Mouse (Mus musculus) embryonic fibroblast, embryonic 13.5 days (primary cell): ENCODE results near the gene Gm13287. TPM values are rescaled to one million over a fixed set of nuclear protein-coding genes. Genes with fewer than 3 reads are reported as not detected.
"Not testable (repeated sequence)": the region's sequence is repeated elsewhere in the genome, so short reads cannot be mapped to it uniquely, and the experiment has no call there.

Source experiments
- H3K27ac ChIP-seq: 2 replicates; pipeline ENCODE4 v1.5.1; 2012; ENCODE audit warnings: low read length, control low read depth, inconsistent platforms; ENCODE audit not compliant: insufficient read depth
- H3K4me1 ChIP-seq: 2 replicates; pipeline ENCODE4 v1.6.1; 2011; ENCODE audit warnings: low read length; ENCODE audit not compliant: control insufficient read depth, insufficient read depth
- H3K4me3 ChIP-seq: 2 replicates; pipeline ENCODE4 v1.5.1; 2011; ENCODE audit warnings: mild to moderate bottlenecking, control low read depth, low read length; ENCODE audit not compliant: insufficient read depth
- CTCF ChIP-seq: IDR thresholded peaks from 2 replicates; pipeline ENCODE4 v1.5.1; 2011; ENCODE audit warnings: mild to moderate bottlenecking, control low read depth, low read length, moderate library complexity, borderline replicate concordance; ENCODE audit not compliant: insufficient read depth
- POLR2A ChIP-seq: IDR thresholded peaks from 2 replicates; pipeline ENCODE4 v1.6.1; 2011; ENCODE audit warnings: low read depth, mild to moderate bottlenecking, control low read depth, low read length, moderate library complexity
- polyA plus RNA-seq: library from polyadenylated mRNA; stranded (reverse); fragments of >200 nt; gene quantifications from 2 replicates; pipeline ENCODE4 v1.2.4, GENCODE M21; 2011; ENCODE audit warnings: low read depth; ENCODE audit not compliant: missing spikeins, insufficient read length

Gm13287 gene
- polyA plus RNA-seq, 1 experiment: 1.1 TPM

DNA sequence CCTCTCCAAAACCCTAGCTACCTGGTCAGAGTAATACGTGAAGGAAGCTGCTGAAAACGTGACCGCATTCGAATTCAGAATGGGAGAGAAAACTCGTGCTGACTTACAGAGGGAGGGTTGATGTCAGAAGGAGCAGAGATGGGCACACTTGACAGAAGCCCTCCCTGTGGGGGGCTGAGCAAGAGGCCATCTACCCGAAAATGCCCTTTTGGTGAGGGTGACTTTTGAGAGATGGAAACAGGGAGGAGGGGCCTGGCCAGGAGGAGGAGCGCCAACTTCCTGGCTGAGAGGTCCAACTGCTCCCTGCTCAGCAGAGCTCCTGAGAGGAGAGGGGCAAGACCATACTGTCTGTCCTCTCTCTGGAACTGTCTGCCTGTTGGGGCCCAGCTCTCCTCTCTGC, 21.2 kb upstream of the Gm13287 start, which contains the start of gene Ifnz:
Gene Ifnz (plus strand): TSS at position 301 of the 400 bp plus-strand sequence.
- not testable (repeated sequence) for H3K4me1 ChIP-seq
- Histone ChIP-seq H3K27ac (peak within 1 kb of the TSS; percentile 92), H3K4me3 (peak within 1 kb of the TSS; percentile 35; the same call in 1 of the 2 replicates)

DNA sequence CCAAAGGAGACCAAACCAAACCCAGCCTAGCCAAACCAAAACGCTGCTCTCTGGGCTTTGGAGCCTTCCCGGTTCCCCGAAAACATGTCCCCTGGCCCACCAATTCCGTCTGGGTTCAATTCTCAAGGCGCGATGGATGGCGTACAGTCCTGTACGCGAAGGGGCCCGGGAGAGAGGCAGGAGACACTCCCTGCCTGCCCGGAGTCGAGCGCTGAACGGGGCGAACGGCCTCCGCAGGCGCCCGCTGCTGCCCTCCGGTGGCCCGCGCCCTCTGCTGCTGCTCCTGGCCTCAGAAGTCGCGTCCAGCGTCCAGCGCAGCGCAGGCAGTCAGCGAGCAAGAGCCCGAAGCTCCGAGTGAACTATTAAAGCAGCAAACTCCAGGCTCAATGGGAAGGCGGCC, 20.7 kb upstream of the Gm13287 start:
- Histone ChIP-seq H3K4me3 (peak overlapping the region; percentile 35; the same call in 1 of the 2 replicates), H3K27ac (peak overlapping the region; percentile 92)
- H3K4me1 ChIP-seq: not testable (repeated sequence)

DNA sequence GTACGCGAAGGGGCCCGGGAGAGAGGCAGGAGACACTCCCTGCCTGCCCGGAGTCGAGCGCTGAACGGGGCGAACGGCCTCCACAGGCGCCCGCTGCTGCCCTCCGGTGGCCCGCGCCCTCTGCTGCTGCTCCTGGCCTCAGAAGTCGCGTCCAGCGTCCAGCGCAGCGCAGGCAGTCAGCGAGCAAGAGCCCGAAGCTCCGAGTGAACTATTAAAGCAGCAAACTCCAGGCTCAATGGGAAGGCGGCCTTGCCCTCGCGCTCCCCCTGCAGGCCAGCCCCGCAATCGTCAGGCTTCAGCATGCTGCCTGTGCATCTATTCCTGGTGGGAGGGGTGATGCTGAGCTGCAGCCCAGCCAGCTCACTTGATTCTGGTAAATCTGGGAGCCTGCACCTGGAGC, 17.6 kb upstream of the Gm13287 start, which contains the start of gene Gm13276:
Gene Gm13276 (plus strand): TSS at position 301 of the 400 bp plus-strand sequence.
- H3K27ac ChIP-seq, H3K4me3 ChIP-seq: not testable (repeated sequence)

DNA sequence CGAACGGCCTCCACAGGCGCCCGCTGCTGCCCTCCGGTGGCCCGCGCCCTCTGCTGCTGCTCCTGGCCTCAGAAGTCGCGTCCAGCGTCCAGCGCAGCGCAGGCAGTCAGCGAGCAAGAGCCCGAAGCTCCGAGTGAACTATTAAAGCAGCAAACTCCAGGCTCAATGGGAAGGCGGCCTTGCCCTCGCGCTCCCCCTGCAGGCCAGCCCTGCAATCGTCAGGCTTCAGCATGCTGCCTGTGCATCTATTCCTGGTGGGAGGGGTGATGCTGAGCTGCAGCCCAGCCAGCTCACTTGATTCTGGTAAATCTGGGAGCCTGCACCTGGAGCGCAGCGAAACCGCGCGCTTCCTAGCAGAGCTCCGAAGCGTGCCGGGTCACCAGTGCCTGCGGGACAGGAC, 14.7 kb upstream of the Gm13287 start, which contains the start of gene Gm13277:
Gene Gm13277 (plus strand): TSS at position 231 of the 400 bp plus-strand sequence.
- not testable (repeated sequence) for H3K4me3 ChIP-seq, H3K27ac ChIP-seq, H3K4me1 ChIP-seq
- TF ChIP-seq CTCF: peak; percentile 43; the same call in 1 of the 2 replicates

More for the DNA sequence above, 17.6 kb upstream of the Gm13287 start, which contains the start of gene Gm13276:
- H3K4me1 ChIP-seq: not testable (repeated sequence)

DNA sequence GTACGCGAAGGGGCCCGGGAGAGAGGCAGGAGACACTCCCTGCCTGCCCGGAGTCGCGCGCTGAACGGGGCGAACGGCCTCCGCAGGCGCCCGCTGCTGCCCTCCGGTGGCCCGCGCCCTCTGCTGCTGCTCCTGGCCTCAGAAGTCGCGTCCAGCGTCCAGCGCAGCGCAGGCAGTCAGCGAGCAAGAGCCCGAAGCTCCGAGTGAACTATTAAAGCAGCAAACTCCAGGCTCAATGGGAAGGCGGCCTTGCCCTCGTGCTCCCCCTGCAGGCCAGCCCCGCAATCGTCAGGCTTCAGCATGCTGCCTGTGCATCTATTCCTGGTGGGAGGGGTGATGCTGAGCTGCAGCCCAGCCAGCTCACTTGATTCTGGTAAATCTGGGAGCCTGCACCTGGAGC, 11.8 kb upstream of the Gm13287 start, which contains the start of gene Gm13278:
Gene Gm13278 (plus strand): TSS at position 301 of the 400 bp plus-strand sequence.
- H3K4me3 ChIP-seq, H3K4me1 ChIP-seq, H3K27ac ChIP-seq: not testable (repeated sequence)

DNA sequence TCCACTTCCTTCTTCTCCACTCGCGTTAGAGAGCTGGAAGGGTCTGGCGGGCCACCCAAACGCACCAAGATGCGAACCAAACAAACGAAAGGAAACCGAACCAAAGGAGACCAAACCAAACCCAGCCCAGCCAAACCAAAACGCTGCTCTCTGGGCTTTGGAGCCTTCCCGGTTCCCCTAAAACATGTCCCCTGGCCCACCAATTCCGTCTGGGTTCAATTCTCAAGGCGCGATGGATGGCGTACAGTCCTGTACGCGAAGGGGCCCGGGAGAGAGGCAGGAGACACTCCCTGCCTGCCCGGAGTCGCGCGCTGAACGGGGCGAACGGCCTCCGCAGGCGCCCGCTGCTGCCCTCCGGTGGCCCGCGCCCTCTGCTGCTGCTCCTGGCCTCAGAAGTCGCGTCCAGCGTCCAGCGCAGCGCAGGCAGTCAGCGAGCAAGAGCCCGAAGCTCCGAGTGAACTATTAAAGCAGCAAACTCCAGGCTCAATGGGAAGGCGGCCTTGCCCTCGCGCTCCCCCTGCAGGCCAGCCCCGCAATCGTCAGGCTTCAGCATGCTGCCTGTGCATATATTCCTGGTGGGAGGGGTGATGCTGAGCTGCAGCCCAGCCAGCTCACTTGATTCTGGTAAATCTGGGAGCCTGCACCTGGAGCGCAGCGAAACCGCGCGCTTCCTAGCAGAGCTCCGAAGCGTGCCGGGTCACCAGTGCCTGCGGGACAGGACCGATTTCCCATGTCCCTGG, 8.9 kb upstream of the Gm13287 start, which contains the start of gene Gm13275:
Gene Gm13275 (plus strand): TSS at position 552 of the 740 bp plus-strand sequence.
- not testable (repeated sequence) for H3K4me3 ChIP-seq, H3K4me1 ChIP-seq, H3K27ac ChIP-seq

DNA sequence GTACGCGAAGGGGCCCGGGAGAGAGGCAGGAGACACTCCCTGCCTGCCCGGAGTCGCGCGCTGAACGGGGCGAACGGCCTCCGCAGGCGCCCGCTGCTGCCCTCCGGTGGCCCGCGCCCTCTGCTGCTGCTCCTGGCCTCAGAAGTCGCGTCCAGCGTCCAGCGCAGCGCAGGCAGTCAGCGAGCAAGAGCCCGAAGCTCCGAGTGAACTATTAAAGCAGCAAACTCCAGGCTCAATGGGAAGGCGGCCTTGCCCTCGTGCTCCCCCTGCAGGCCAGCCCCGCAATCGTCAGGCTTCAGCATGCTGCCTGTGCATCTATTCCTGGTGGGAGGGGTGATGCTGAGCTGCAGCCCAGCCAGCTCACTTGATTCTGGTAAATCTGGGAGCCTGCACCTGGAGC, 6.0 kb upstream of the Gm13287 start, which contains the start of gene Gm13279:
Gene Gm13279 (plus strand): TSS at position 301 of the 400 bp plus-strand sequence.
- not testable (repeated sequence) for H3K4me1 ChIP-seq, H3K27ac ChIP-seq, H3K4me3 ChIP-seq

DNA sequence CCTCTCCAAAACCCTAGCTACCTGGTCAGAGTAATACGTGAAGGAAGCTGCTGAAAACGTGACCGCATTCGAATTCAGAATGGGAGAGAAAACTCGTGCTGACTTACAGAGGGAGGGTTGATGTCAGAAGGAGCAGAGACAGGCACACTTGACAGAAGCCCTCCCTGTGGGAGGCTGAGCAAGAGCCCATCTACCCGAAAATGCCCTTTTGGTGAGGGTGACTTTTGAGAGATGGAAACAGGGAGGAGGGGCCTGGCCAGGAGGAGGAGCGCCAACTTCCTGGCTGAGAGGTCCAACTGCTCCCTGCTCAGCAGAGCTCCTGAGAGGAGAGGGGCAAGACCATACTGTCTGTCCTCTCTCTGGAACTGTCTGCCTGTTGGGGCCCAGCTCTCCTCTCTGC, 3.7 kb upstream of the Gm13287 start, which contains the start of gene Gm13285:
Gene Gm13285 (plus strand): TSS at position 301 of the 400 bp plus-strand sequence.
- not testable (repeated sequence) for H3K27ac ChIP-seq, H3K4me1 ChIP-seq

DNA sequence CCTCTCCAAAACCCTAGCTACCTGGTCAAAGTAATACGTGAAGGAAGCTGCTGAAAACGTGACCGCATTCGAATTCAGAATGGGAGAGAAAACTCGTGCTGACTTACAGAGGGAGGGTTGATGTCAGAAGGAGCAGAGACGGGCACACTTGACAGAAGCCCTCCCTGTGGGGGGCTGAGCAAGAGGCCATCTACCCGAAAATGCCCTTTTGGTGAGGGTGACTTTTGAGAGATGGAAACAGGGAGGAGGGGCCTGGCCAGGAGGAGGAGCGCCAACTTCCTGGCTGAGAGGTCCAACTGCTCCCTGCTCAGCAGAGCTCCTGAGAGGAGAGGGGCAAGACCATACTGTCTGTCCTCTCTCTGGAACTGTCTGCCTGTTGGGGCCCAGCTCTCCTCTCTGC, 2.2 kb downstream of the Gm13287 start, which contains the start of gene Gm13288:
Gene Gm13288 (plus strand): TSS at position 301 of the 400 bp plus-strand sequence.
- not testable (repeated sequence) for H3K4me3 ChIP-seq, H3K4me1 ChIP-seq, H3K27ac ChIP-seq

More for the DNA sequence above, 3.7 kb upstream of the Gm13287 start, which contains the start of gene Gm13285:
- not testable (repeated sequence) for H3K4me3 ChIP-seq

DNA sequence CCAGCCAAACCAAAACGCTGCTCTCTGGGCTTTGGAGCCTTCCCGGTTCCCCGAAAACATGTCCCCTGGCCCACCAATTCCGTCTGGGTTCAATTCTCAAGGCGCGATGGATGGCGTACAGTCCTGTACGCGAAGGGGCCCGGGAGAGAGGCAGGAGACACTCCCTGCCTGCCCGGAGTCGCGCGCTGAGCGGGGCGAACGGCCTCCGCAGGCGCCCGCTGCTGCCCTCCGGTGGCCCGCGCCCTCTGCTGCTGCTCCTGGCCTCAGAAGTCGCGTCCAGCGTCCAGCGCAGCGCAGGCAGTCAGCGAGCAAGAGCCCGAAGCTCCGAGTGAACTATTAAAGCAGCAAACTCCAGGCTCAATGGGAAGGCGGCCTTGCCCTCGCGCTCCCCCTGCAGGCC, 2.7 kb downstream of the Gm13287 start:
- H3K4me1 ChIP-seq, H3K4me3 ChIP-seq, H3K27ac ChIP-seq: not testable (repeated sequence)

DNA sequence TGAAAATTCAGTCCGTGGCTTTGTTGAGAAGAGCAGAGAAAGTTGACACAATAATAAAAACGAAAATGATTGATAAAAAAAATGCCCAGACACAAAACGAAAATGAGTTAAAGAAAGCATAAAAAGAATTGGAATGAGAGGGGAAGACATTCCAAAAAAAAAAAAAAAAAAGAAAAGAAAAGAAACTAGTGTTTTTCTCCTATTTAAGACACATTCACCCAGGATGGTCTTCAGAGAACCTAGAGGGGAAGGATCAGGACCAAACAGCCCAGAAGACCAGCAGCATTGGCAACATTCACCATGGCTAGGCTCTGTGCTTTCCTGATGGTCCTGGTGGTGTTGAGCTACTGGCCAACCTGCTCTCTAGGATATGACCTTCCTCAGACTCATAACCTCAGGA, 12.9 kb downstream of the Gm13287 start, which contains the start of gene Ifna7:
Gene Ifna7 (plus strand): TSS at position 301 of the 400 bp plus-strand sequence.
- no peak within 1 kb of the TSS for H3K4me3 ChIP-seq
- no peak within 1 kb of the TSS for H3K27ac ChIP-seq
- H3K4me1 ChIP-seq: no peaks in the 10 kb centered on the region
- TF ChIP-seq POLR2A: no peak
- TF ChIP-seq CTCF: no peak
